Mouse (Mus musculus) testis, adult 2 months (tissue): ENCODE results near the gene Plppr2.

Source experiments
- CTCF ChIP-seq: fragments of 200-500 bp; IDR thresholded peaks from 2 replicates; pipeline ENCODE4 v1.5.1; 2012; ENCODE audit warnings: low read depth, mild to moderate bottlenecking, inconsistent platforms, low read length, moderate library complexity; ENCODE audit not compliant: control insufficient read depth, insufficient read depth, insufficient replicate concordance
- POLR2A ChIP-seq: fragments of 200-500 bp; IDR thresholded peaks from 2 replicates; pipeline ENCODE4 v1.6.1; 2012; ENCODE audit warnings: low read depth, mild to moderate bottlenecking, inconsistent platforms, low read length, moderate library complexity; ENCODE audit not compliant: control insufficient read depth

GRCm38 (mm10) chr9:21889229-21889628 is 47.6 kb upstream of the Plppr2 start:
- TF ChIP-seq CTCF, result no peak
- TF ChIP-seq POLR2A, result no peak
